Mouse (Mus musculus) heart, embryonic 13.5 days (tissue): Measurements from ENCODE around the gene Psmb9. TPM values are rescaled to one million over a fixed set of nuclear protein-coding genes. Genes with fewer than 3 reads are reported as not detected.

Experiments used
- ATAC-seq: fragments of 200-750 bp; cut with Nextera tagmentation; 2 replicates; pipeline ENCODE4 v1.8.0; 2017; ENCODE audit warnings: moderate TSS enrichment; ENCODE audit not compliant: insufficient number of reproducible peaks, low FRiP score, low TSS enrichment; ENCODE audit errors: extremely low read depth
- H3K27ac ChIP-seq: fragments of 300-500 bp; sonication (generic); replicated peaks from 2 replicates; pipeline ENCODE4 v1.5.1; 2015; ENCODE audit warnings: moderate library complexity, mild to moderate bottlenecking, inconsistent platforms
- H3K27me3 ChIP-seq: fragments of 300-500 bp; sonication (generic); replicated peaks from 2 replicates; pipeline ENCODE4 v1.6.1; 2015; ENCODE audit warnings: mild to moderate bottlenecking, inconsistent platforms
- H3K36me3 ChIP-seq: fragments of 300-500 bp; sonication (generic); 2 replicates; pipeline ENCODE4 v1.6.1; 2015; ENCODE audit warnings: mild to moderate bottlenecking, inconsistent platforms
- H3K4me1 ChIP-seq: fragments of 300-500 bp; sonication (generic); 2 replicates; pipeline ENCODE4 v1.6.1; 2015; ENCODE audit warnings: inconsistent platforms
- H3K4me2 ChIP-seq: fragments of 300-500 bp; sonication (generic); 2 replicates; pipeline ENCODE4 v1.6.1; 2015; ENCODE audit warnings: inconsistent platforms, mild to moderate bottlenecking, moderate library complexity
- H3K4me3 ChIP-seq: fragments of 300-500 bp; sonication (generic); 2 replicates; pipeline ENCODE4 v1.5.1; 2015; ENCODE audit warnings: moderate library complexity, mild to moderate bottlenecking, inconsistent platforms
- H3K9ac ChIP-seq: fragments of 300-500 bp; sonication (generic); 2 replicates; pipeline ENCODE4 v1.6.1; 2015; ENCODE audit warnings: inconsistent platforms, mild to moderate bottlenecking, moderate library complexity
- H3K9me3 ChIP-seq: fragments of 300-500 bp; sonication (generic); 2 replicates; pipeline ENCODE4 v1.6.1; 2016; ENCODE audit warnings: inconsistent platforms
- WGBS: fragments of 180-500 bp; shearing (Covaris S2); methylation state at CpG from one replicate; pipeline ENCODE4 v1.1.7; 2015; ENCODE audit warnings: mixed read lengths; 5-methylcytosine and 5-hydroxymethylcytosine counted together
- polyA plus RNA-seq: library from polyadenylated mRNA; unstranded; fragments of >200 nt; fragmentation: Nextera tagmentation; extraction: Ambion mirVana; gene quantifications from 2 replicates; pipeline ENCODE4 v1.2.1, GENCODE M21; 2015

Psmb9 gene
- polyA plus RNA-seq, 1 experiment from 2014 or later, result 2.1 TPM

DNA sequence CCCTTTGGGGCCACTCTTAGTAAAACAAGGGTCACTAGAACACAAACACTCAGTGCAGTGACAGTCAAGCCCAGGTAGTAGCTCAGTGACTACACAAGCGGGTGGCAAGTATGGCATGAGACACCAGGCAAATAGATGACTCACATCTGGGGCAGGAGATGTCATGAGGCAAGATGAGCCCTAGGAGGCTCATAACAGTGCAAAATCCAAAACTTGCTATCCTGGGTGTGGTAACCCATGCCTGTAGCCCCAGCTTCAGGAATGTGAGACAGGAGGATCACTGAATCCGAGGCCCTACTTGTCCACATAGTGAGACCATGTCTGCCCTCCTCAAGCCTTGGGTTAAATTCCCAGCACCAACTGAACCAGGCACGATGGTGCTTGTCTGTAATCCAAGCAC, 53.1 kb downstream of the Psmb9 start:
- 68% methylated on average over 3 of the region's 3 CpGs for WGBS
- Histone ChIP-seq H3K27me3 (peaks cover 44% of the 10 kb centered on the region), H3K9me3 (no peaks in the 10 kb centered on the region), H3K4me1 (peaks cover 11% of the 10 kb centered on the region), H3K4me2 (no peak overlapping the region), H3K9ac (no peak overlapping the region), H3K27ac (no peak overlapping the region), H3K36me3 (no peaks in the 10 kb centered on the region), H3K4me3 (no peak overlapping the region)
- ATAC-seq, result no peak

DNA sequence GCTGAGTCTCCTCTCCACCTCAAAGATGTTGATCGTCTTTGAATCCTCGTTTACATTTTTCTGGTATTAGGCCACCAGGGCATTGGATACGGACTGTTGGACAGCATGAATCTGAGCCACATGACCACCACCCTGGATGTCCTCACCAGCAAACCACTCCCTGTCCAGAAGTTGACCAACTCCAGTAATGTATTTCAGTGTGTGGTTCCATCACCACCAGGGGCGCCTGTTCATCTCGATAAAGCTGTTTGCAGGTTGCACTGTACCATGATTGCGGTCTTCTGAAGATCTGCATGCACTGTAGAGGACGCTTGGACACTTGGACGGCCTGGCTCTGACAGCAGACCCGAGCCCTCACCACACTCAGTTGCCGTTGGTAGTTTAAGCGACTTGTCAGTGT, 54.3 kb downstream of the Psmb9 start:
- Histone ChIP-seq H3K27ac (no peak overlapping the region), H3K4me3 (no peak overlapping the region), H3K9ac (no peak overlapping the region), H3K4me1 (peaks cover 16% of the 10 kb centered on the region), H3K9me3 (no peaks in the 10 kb centered on the region), H3K36me3 (no peaks in the 10 kb centered on the region), H3K4me2 (no peak overlapping the region), H3K27me3 (peaks cover 43% of the 10 kb centered on the region)
- no peak for ATAC-seq
- 75% methylated on average over 11 of the region's 11 CpGs for WGBS

Other genes starting within 250 kb of the Psmb9 start
- gene Pfdn6, start 247.4 kb downstream of the Psmb9 start, polyA plus RNA-seq, result 113 and 125 TPM in 2 replicates
- 20.5 and 20.6 TPM in 2 replicates for gene Wdr46, start 247.1 kb downstream of the Psmb9 start, polyA plus RNA-seq
- gene B3galt4, start 236.3 kb downstream of the Psmb9 start, polyA plus RNA-seq, result 4.5 and 7.0 TPM in 2 replicates
- 36.0 and 39.6 TPM in 2 replicates for gene Vps52, start 232.0 kb downstream of the Psmb9 start, polyA plus RNA-seq
- gene Rps18, start 231.8 kb downstream of the Psmb9 start, polyA plus RNA-seq, result 923 and 1,093 TPM in 2 replicates
- gene H2-K1, start 187.4 kb downstream of the Psmb9 start, polyA plus RNA-seq, result 23.4 and 32.0 TPM in 2 replicates
- 10.4 and 14.9 TPM in 2 replicates for gene Ring1, start 163.1 kb downstream of the Psmb9 start, polyA plus RNA-seq
- 37.7 and 45.6 TPM in 2 replicates for gene H2-Ke6, start 159.7 kb downstream of the Psmb9 start, polyA plus RNA-seq
- 128 and 130 TPM in 2 replicates for gene Slc39a7, start 156.1 kb downstream of the Psmb9 start, polyA plus RNA-seq
- gene Rxrb, start 156.0 kb downstream of the Psmb9 start, polyA plus RNA-seq, result 28.5 and 32.4 TPM in 2 replicates
- 0.34 and 0.64 TPM in 2 replicates for gene Col11a2, start 148.3 kb downstream of the Psmb9 start, polyA plus RNA-seq
- 0.23 TPM in 2 replicates for gene H2-Oa, start 95.4 kb downstream of the Psmb9 start, polyA plus RNA-seq
- gene H2-DMa, start 68.2 kb downstream of the Psmb9 start, polyA plus RNA-seq, result 6.0 TPM in 2 replicates
- 69.0 and 70.0 TPM in 2 replicates for gene Brd2, start 65.1 kb downstream of the Psmb9 start, polyA plus RNA-seq
- gene H2-DMb2, start 44.5 kb downstream of the Psmb9 start, polyA plus RNA-seq, result 0.15 and 0.20 TPM in 2 replicates
- 0.24 and 0.27 TPM in 2 replicates for gene H2-DMb1, start 34.7 kb downstream of the Psmb9 start, polyA plus RNA-seq
- 1.4 and 1.6 TPM in 2 replicates for gene Tap1, start 211 bp downstream of the Psmb9 start, polyA plus RNA-seq
- gene Psmb8, start 10.0 kb upstream of the Psmb9 start, polyA plus RNA-seq, result 3.2 and 4.3 TPM in 2 replicates
- gene Tap2, start 15.8 kb upstream of the Psmb9 start, polyA plus RNA-seq, result 1.8 and 2.1 TPM in 2 replicates
- not detected in 2 replicates for gene H2-Ob, start 51.1 kb upstream of the Psmb9 start, polyA plus RNA-seq
- gene H2-Ab1, start 69.9 kb upstream of the Psmb9 start, polyA plus RNA-seq, result 13.0 TPM in 2 replicates
- 0.80 and 1.4 TPM in 2 replicates for gene H2-Aa, start 100.1 kb upstream of the Psmb9 start, polyA plus RNA-seq
- 2.4 and 3.1 TPM in 2 replicates for gene H2-Eb1, start 118.1 kb upstream of the Psmb9 start, polyA plus RNA-seq
- gene H2-Eb2, start 137.9 kb upstream of the Psmb9 start, polyA plus RNA-seq, result not detected in 2 replicates
- gene Btnl2, start 167.1 kb upstream of the Psmb9 start, polyA plus RNA-seq, result not detected in 2 replicates
- gene Btnl1, start 189.4 kb upstream of the Psmb9 start, polyA plus RNA-seq, result not detected in 2 replicates
- 0.19 TPM in 1 of 2 replicates, not detected in the other for gene BC051142, start 211.1 kb upstream of the Psmb9 start, polyA plus RNA-seq